19 mouse cellular contexts compared by ENCODE assay signal in the genomic region with DNA sequence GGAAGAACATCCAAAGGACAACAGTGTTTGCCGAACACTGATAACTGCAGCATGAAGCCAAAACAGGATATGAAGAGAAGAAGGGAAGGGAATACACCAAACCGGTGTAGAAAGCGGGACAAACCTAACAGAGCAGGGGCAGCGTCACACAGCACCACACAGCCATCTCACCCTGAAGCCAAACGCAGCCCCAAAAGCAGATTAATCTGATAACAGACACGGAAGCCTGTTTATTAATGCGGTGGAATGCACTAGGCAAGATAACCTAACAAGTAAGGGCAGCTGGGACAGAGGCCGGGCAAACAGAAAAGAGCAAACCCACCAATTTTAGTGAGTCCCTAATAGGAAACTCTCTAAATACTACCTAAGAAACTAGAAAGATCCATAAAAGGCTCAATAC. TPM values are rescaled to one million over a fixed set of nuclear protein-coding genes. Genes with fewer than 3 reads are reported as not detected.
DNase-seq lines count a peak whose midpoint lies in the region; ATAC-seq and TF ChIP-seq lines count a peak whose summit lies in the region.
"Had no signal": no experiment of that assay in that cellular context is flagged by ENCODE, and none has a peak within 500 bp of the region (broad histone marks: within the 10 kb centered on the region; RNA-seq: fewer than 3 reads in every experiment).

No protein-coding gene starts in this region.

- peak overlapping the region; percentile 36; the same call in 1 of the 2 replicates for H3K9ac ChIP-seq in liver, embryonic 11.5 days (ENCODE audit: low read depth, low read length)
- no peak overlapping the region for H3K9ac ChIP-seq in liver, postnatal 0 days (replicated peaks)
- H3K9ac ChIP-seq in midbrain, postnatal 0 days (replicated peaks; ENCODE audit: low read length, poor library complexity, severe bottlenecking), result no peak overlapping the region
- H3K9ac ChIP-seq: forebrain, embryonic 13.5 days; heart, embryonic 15.5 days; kidney, embryonic 15.5 days had no signal

- H3K9me3 ChIP-seq in liver, embryonic 11.5 days (ENCODE audit: control insufficient read depth, low read length), result no peaks in the 10 kb centered on the region
- no peaks in the 10 kb centered on the region for H3K9me3 ChIP-seq in liver, postnatal 0 days (ENCODE audit: low read length)
- H3K9me3 ChIP-seq in midbrain, postnatal 0 days (ENCODE audit: low read length), result no peaks in the 10 kb centered on the region
- H3K9me3 ChIP-seq: forebrain, embryonic 13.5 days; heart, embryonic 15.5 days; hindbrain, embryonic 10.5 days; kidney, embryonic 15.5 days; midbrain, embryonic 10.5 days had no signal

- no peak for TF ChIP-seq POLR2A in thymus, adult 2 months (IDR thresholded peaks at IDR 0.05; ENCODE audit: control insufficient read depth, extremely low read depth, insufficient read depth, low read length, poor library complexity)

- TF ChIP-seq EP300 in liver, postnatal 0 days (IDR thresholded peaks at IDR 0.05; ENCODE audit: low read depth), result no peak

- peak overlapping the region; percentile 49 for H3K4me2 ChIP-seq in liver, embryonic 11.5 days
- peak overlapping the region; percentile 68 for H3K4me2 ChIP-seq in liver, postnatal 0 days (ENCODE audit: low read depth, low read length)
- H3K4me2 ChIP-seq in midbrain, postnatal 0 days (ENCODE audit: low read depth, low read length, poor library complexity, severe bottlenecking), result no peak overlapping the region
- H3K4me2 ChIP-seq: forebrain, embryonic 13.5 days; heart, embryonic 15.5 days; kidney, embryonic 15.5 days had no signal

- H3K4me3 ChIP-seq in thymus, adult 2 months (ENCODE audit: control insufficient read depth, insufficient read depth, low read length), result no peak overlapping the region
- 0 out of 2 replicates have a peak overlapping the region, but pooled peaks have one; percentile 2 for H3K4me3 ChIP-seq in liver, embryonic 11.5 days (ENCODE audit: low read depth, low read length)
- H3K4me3 ChIP-seq in liver, postnatal 0 days (ENCODE audit: low read depth, low read length), result no peak overlapping the region
- H3K4me3 ChIP-seq in midbrain, postnatal 0 days (ENCODE audit: low read depth, low read length), result no peak overlapping the region
- H3K4me3 ChIP-seq: forebrain, embryonic 13.5 days; gastrocnemius, adult 2 months; heart, embryonic 15.5 days; hindbrain, embryonic 10.5 days; kidney, embryonic 15.5 days; left cerebral cortex, adult 2 months; midbrain, embryonic 10.5 days had no signal

- no peaks in the 10 kb centered on the region for H3K36me3 ChIP-seq in thymus, adult 2 months (ENCODE audit: control insufficient read depth, insufficient read depth, low read length)
- no peaks in the 10 kb centered on the region for H3K36me3 ChIP-seq in liver, embryonic 11.5 days (ENCODE audit: control insufficient read depth, insufficient read depth, low read length)
- no peaks in the 10 kb centered on the region for H3K36me3 ChIP-seq in liver, postnatal 0 days (replicated peaks; ENCODE audit: insufficient read depth, low read length)
- H3K36me3 ChIP-seq in midbrain, postnatal 0 days (ENCODE audit: insufficient read depth, low read length), result no peaks in the 10 kb centered on the region
- H3K36me3 ChIP-seq: hindbrain, embryonic 10.5 days; kidney, embryonic 15.5 days; midbrain, embryonic 10.5 days had no signal

- DNase-seq in thymus, adult 2 months, result peak; percentile 24
- no peak for DNase-seq in thymus, postnatal 4 days
- DNase-seq in MEL-GATA-1-ER (ENCODE audit: extremely low read depth, low read depth), result peak; percentile 37
- no peak for DNase-seq in liver, embryonic 11.5 days (ENCODE audit: low spot score)
- DNase-seq in liver, postnatal 0 days, result no peak
- no peak for DNase-seq in kidney, postnatal 36 days
- DNase-seq in cerebellum, postnatal 25 days, result no peak
- DNase-seq in midbrain, postnatal 0 days (ENCODE audit: low spot score), result no peak
- DNase-seq: cerebellum, adult 8-10 months; gastrocnemius, adult 2 months; layer of hippocampus, adult 9-11 months had no signal

- no peaks in the 10 kb centered on the region for H3K27me3 ChIP-seq in thymus, adult 2 months (ENCODE audit: control insufficient read depth, insufficient read depth, low read length)
- H3K27me3 ChIP-seq in liver, embryonic 11.5 days (replicated peaks; ENCODE audit: control insufficient read depth, insufficient read depth, low read length), result no peaks in the 10 kb centered on the region
- H3K27me3 ChIP-seq in liver, postnatal 0 days (ENCODE audit: insufficient read depth, low read length), result no peaks in the 10 kb centered on the region
- no peaks in the 10 kb centered on the region for H3K27me3 ChIP-seq in midbrain, postnatal 0 days (ENCODE audit: insufficient read depth, low read length)
- H3K27me3 ChIP-seq: forebrain, embryonic 13.5 days; heart, embryonic 15.5 days; kidney, embryonic 15.5 days had no signal

- no peak for TF ChIP-seq CTCF in thymus, adult 2 months (IDR thresholded peaks at IDR 0.05; ENCODE audit: borderline replicate concordance, control insufficient read depth, extremely low read depth, insufficient read depth, low read length, poor library complexity)
- no peak for TF ChIP-seq CTCF in liver, postnatal 0 days (IDR thresholded peaks at IDR 0.05; ENCODE audit: low read depth)
- no peak for TF ChIP-seq CTCF in midbrain, postnatal 0 days (IDR thresholded peaks at IDR 0.05)

- H3K4me1 ChIP-seq in thymus, adult 2 months (replicated peaks; ENCODE audit: control insufficient read depth, insufficient read depth, low read length), result peaks cover 46% of the 10 kb centered on the region
- peaks cover 19% of the 10 kb centered on the region for H3K4me1 ChIP-seq in liver, embryonic 11.5 days (replicated peaks; ENCODE audit: control insufficient read depth, insufficient read depth, low read length)
- H3K4me1 ChIP-seq in liver, postnatal 0 days (ENCODE audit: insufficient read depth), result peaks cover 30% of the 10 kb centered on the region
- H3K4me1 ChIP-seq in midbrain, postnatal 0 days (ENCODE audit: insufficient read depth, low read length), result no peaks in the 10 kb centered on the region
- H3K4me1 ChIP-seq: forebrain, embryonic 13.5 days; kidney, embryonic 15.5 days; midbrain, embryonic 10.5 days had no signal

- ATAC-seq in liver, embryonic 11.5 days (replicated peaks; ENCODE audit: low FRiP score), result peak; percentile 56
- peak; percentile 21; the same call in 1 of the 2 replicates for ATAC-seq in liver, postnatal 0 days
- no peak for ATAC-seq in midbrain, postnatal 0 days (ENCODE audit: low FRiP score)
- ATAC-seq: forebrain, embryonic 13.5 days; hindbrain, embryonic 16.5 days; intestine, embryonic 16.5 days had no signal

- H3K27ac ChIP-seq in thymus, adult 2 months (ENCODE audit: control insufficient read depth, insufficient read depth, low read length), result peak overlapping the region; percentile 79
- peak overlapping the region; percentile 89 for H3K27ac ChIP-seq in liver, embryonic 11.5 days (ENCODE audit: low read depth, low read length)
- H3K27ac ChIP-seq in liver, postnatal 0 days (ENCODE audit: low read depth), result peak overlapping the region; percentile 74; the same call in 1 of the 2 replicates
- H3K27ac ChIP-seq in midbrain, postnatal 0 days (ENCODE audit: low read depth, low read length), result no peak overlapping the region
- H3K27ac ChIP-seq: forebrain, embryonic 13.5 days; gastrocnemius, adult 2 months; hindbrain, embryonic 10.5 days; kidney, embryonic 15.5 days; left cerebral cortex, adult 2 months; midbrain, embryonic 10.5 days had no signal

- WGBS in thymus, adult 2 months, result 15% methylated on average over 8 of the region's 8 CpGs
- WGBS in liver, embryonic 11.5 days, result 39% methylated on average over 8 of the region's 8 CpGs
- WGBS in liver, postnatal 0 days (ENCODE audit: insufficient replicate concordance), result 29% methylated on average over 8 of the region's 8 CpGs
- 87% methylated on average over 8 of the region's 8 CpGs for WGBS in midbrain, postnatal 0 days

RNA-seq across cellular contexts. Expression of gene Unc50, which starts 49.8 kb away (rescaled TPM):
- polyA plus RNA-seq in thymus, adult 2 months (2012; rRNA removed), result 40.7 and 49.1 TPM in 2 replicates
- polyA plus RNA-seq in liver, embryonic 11.5 days (2014; fragmentation: Nextera tagmentation; extraction: Ambion mirVana), result 111 and 113 TPM in 2 replicates
- 77.0 and 78.6 TPM in 2 replicates for polyA plus RNA-seq in liver, postnatal 0 days (2015; fragmentation: Nextera tagmentation; extraction: Ambion mirVana)
- total RNA-seq in midbrain, postnatal 0 days (2014; rRNA removed), result 62.4 and 98.7 TPM in 2 replicates
- 131 and 134 TPM in 2 replicates for polyA plus RNA-seq in midbrain, postnatal 0 days (2015; fragmentation: Nextera tagmentation; extraction: Ambion mirVana)

RNA-seq across cellular contexts. Expression of gene Coa5, which starts 49.9 kb away (rescaled TPM):
- polyA plus RNA-seq in thymus, adult 2 months (2012; rRNA removed), result 56.3 and 61.3 TPM in 2 replicates
- 71.8 and 80.9 TPM in 2 replicates for polyA plus RNA-seq in liver, embryonic 11.5 days (2014; fragmentation: Nextera tagmentation; extraction: Ambion mirVana)
- 19.6 and 23.0 TPM in 2 replicates for polyA plus RNA-seq in liver, postnatal 0 days (2015; fragmentation: Nextera tagmentation; extraction: Ambion mirVana)
- total RNA-seq in midbrain, postnatal 0 days (2014; rRNA removed), result 50.4 and 52.2 TPM in 2 replicates
- polyA plus RNA-seq in midbrain, postnatal 0 days (2015; fragmentation: Nextera tagmentation; extraction: Ambion mirVana), result 42.9 and 44.5 TPM in 2 replicates

Comparison
In these comparisons a context has a peak if more than half of its experiments do, and no peak if none do; other contexts are left out.
1. DNase-seq: peak in thymus, adult 2 months (single experiment) and MEL-GATA-1-ER (single experiment); none in thymus, postnatal 4 days (single experiment), liver, embryonic 11.5 days (single experiment), liver, postnatal 0 days (single experiment), kidney, postnatal 36 days (0 of 2), cerebellum, postnatal 25 days (0 of 2) and midbrain, postnatal 0 days (single experiment).